Mouse (Mus musculus) kidney, postnatal 0 days (tissue): ENCODE measurements at regions not wholly inside any gene's neighbourhood (a gene's known extent, or its start where the extent isn't known, plus 50 kb on each side); places are given as distances from the start of the nearest gene placed in this dataset.

ENCODE experiments used
- ATAC-seq: fragments of 200-750 bp; cut with Nextera tagmentation; replicated peaks from 2 replicates; pipeline ENCODE4 v1.8.0; 2017; ENCODE audit warnings: low read depth, moderate number of reproducible peaks, moderate TSS enrichment, moderate library complexity; ENCODE audit not compliant: low FRiP score
- DNase-seq: peaks from one replicate; pipeline ENCODE4 v3.0.0-alpha.2; 2016; ENCODE audit warnings: low spot score
- H3K27ac ChIP-seq: fragments of 300-500 bp; sonication (generic); 2 replicates; pipeline ENCODE4 v1.5.1; 2014; ENCODE audit warnings: mild to moderate bottlenecking
- H3K27me3 ChIP-seq: fragments of 300-500 bp; sonication (generic); 2 replicates; pipeline ENCODE4 v1.6.1; 2014; ENCODE audit warnings: low read length, mixed read lengths; ENCODE audit not compliant: insufficient read depth
- H3K36me3 ChIP-seq: fragments of 300-500 bp; sonication (generic); 2 replicates; pipeline ENCODE4 v1.6.1; 2014; ENCODE audit warnings: low read length, mixed read lengths; ENCODE audit not compliant: insufficient read depth
- H3K4me1 ChIP-seq: fragments of 300-500 bp; sonication (generic); replicated peaks from 2 replicates; pipeline ENCODE4 v1.6.1; 2014; ENCODE audit warnings: antibody characterized with exemption, low read length, mixed read lengths; ENCODE audit not compliant: insufficient read depth
- H3K4me2 ChIP-seq: fragments of 300-500 bp; sonication (generic); 2 replicates; pipeline ENCODE4 v1.6.1; 2014; ENCODE audit warnings: mild to moderate bottlenecking, low read length, moderate library complexity, mixed read lengths
- H3K4me3 ChIP-seq: fragments of 300-500 bp; sonication (generic); replicated peaks from 2 replicates; pipeline ENCODE4 v1.5.1; 2014; ENCODE audit warnings: low read depth, low read length
- H3K9ac ChIP-seq: fragments of 300-500 bp; sonication (generic); 2 replicates; pipeline ENCODE4 v1.6.1; 2014; ENCODE audit warnings: low read depth, low read length
- H3K9me3 ChIP-seq: fragments of 300-500 bp; sonication (generic); replicated peaks from 2 replicates; pipeline ENCODE4 v1.6.1; 2016; ENCODE audit warnings: low read length, inconsistent platforms, mixed read lengths
- CTCF ChIP-seq: IDR thresholded peaks from 2 replicates; pipeline ENCODE4 v1.5.1; 2016; ENCODE audit warnings: antibody characterized with exemption, low read depth, mild to moderate bottlenecking, moderate library complexity
- WGBS: fragments of 180-500 bp; shearing (Covaris S2); extraction: QIAGEN DNeasy Blood & Tissue Kit; methylation state at CpG from one replicate; pipeline ENCODE4 v1.1.7; 2014; 5-methylcytosine and 5-hydroxymethylcytosine counted together

DNA sequence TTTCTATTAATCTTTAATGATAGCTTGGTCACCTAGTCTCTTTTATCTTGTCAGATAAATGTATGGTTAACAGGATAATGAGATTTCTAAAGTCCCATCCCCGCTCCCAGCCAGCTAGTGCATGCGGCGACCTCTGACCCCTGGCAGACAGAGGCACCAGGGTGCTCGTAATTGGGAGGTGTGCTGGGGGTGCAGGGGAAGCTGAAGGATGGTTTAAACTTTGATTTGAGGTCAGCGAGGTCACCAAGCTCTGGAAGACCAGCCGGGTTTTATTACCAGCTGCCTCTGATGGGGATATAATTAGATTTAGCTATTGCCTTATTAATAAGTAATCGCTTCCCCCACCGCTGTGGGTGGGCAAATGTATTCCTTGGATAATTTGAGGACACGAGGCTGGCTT lies 276.5 kb downstream of the Uaca start:
- no peak overlapping the region for H3K4me2 ChIP-seq
- no peak for ATAC-seq
- 0 out of 2 replicates have a peak, but pooled peaks cover 8% of the 10 kb centered on the region for H3K4me1 ChIP-seq
- TF ChIP-seq CTCF: no peak
- H3K4me3 ChIP-seq: no peak overlapping the region
- no peak overlapping the region for H3K9ac ChIP-seq
- DNase-seq: no peak
- H3K9me3 ChIP-seq: no peaks in the 10 kb centered on the region
- peaks cover 5% of the 10 kb centered on the region; the same call in 1 of the 2 replicates for H3K27me3 ChIP-seq
- 24% methylated on average over 9 of the region's 9 CpGs for WGBS
- no peaks in the 10 kb centered on the region for H3K36me3 ChIP-seq
- H3K27ac ChIP-seq: no peak overlapping the region

DNA sequence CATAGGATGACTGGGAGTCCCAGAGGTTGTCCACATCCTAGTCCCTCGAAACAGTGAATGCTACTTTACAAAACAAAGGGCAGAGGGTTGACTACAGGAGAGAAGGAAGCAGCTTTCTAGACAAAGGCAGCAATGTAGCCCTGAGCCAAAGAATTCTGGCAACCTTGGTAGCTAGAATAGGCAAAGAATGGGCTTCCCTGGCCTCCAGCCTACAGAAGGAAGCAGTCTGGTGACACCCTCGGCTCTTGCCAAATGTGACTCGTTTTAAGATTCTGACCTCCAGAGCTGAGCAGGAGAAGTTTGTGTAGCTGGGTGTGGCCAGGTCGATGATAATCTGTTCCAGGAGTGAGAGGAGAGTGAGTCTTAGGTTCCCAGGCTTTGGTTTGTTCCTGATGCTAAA lies 279.1 kb downstream of the Uaca start:
- H3K9ac ChIP-seq: no peak overlapping the region
- H3K4me1 ChIP-seq: 0 out of 2 replicates have a peak, but pooled peaks cover 8% of the 10 kb centered on the region
- H3K4me2 ChIP-seq: no peak overlapping the region
- H3K27ac ChIP-seq: no peak overlapping the region
- H3K4me3 ChIP-seq: no peak overlapping the region
- no peaks in the 10 kb centered on the region for H3K36me3 ChIP-seq
- no peak for DNase-seq
- no peaks in the 10 kb centered on the region for H3K9me3 ChIP-seq
- peaks cover 5% of the 10 kb centered on the region; the same call in 1 of the 2 replicates for H3K27me3 ChIP-seq
- no peak for TF ChIP-seq CTCF
- no peak for ATAC-seq
- WGBS: 48% methylated on average over 4 of the region's 4 CpGs

DNA sequence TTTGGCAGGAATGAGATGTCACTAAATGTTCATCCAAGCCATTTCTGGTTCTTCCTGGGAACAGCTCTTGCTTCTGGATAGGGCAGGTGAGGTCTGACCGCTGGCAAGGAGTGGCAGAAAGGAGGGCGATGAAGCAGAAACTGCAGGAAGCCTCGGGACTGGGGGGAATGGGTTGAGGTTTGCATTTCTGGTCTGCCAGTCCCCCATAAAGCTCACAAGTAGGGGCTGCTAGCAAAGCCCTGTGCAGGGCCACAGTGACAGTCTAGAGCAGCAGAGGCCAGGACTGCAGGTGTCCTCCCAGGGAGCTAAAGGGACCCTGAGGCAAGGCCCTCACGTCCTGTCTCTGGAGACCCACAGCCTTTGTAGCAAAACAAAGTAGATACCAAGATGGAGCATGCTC lies 280.7 kb downstream of the Uaca start:
- Histone ChIP-seq H3K36me3 (no peaks in the 10 kb centered on the region), H3K4me1 (0 out of 2 replicates have a peak, but pooled peaks cover 4% of the 10 kb centered on the region), H3K9ac (no peak overlapping the region), H3K4me3 (no peak overlapping the region), H3K9me3 (no peaks in the 10 kb centered on the region), H3K27ac (no peak overlapping the region), H3K27me3 (peaks cover 5% of the 10 kb centered on the region; the same call in 1 of the 2 replicates), H3K4me2 (no peak overlapping the region)
- no peak for DNase-seq
- WGBS: 63% methylated on average over 4 of the region's 4 CpGs
- ATAC-seq: no peak
- no peak for TF ChIP-seq CTCF

DNA sequence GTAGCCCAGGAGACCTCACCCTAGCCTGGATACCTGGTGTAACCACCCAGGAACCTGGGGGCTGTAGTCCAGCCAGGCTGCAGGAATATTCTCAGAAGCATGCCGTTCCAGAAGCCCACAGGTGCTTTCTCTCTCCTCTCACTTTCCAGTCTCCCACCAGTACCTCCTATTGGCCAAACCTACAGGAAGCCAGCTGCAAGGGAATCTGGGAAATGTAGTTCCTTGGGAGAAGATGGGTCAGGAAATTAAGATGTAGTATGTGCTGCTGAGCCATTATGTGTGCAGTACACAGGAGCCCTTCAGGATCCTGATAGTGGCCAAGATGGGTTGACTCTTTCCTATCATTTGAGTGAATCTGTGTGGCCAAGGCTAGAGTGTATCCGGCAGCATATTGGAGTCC lies 282.8 kb downstream of the Uaca start:
- 64% methylated on average over 2 of the region's 2 CpGs for WGBS
- no peaks in the 10 kb centered on the region for H3K4me1 ChIP-seq
- peak; percentile 28 for DNase-seq
- H3K4me3 ChIP-seq: no peak overlapping the region
- H3K4me2 ChIP-seq: no peak overlapping the region
- H3K9ac ChIP-seq: no peak overlapping the region
- no peak overlapping the region for H3K27ac ChIP-seq
- H3K9me3 ChIP-seq: no peaks in the 10 kb centered on the region
- TF ChIP-seq CTCF: no peak
- peaks cover 7% of the 10 kb centered on the region; the same call in 1 of the 2 replicates for H3K27me3 ChIP-seq
- H3K36me3 ChIP-seq: no peaks in the 10 kb centered on the region
- no peak for ATAC-seq

DNA sequence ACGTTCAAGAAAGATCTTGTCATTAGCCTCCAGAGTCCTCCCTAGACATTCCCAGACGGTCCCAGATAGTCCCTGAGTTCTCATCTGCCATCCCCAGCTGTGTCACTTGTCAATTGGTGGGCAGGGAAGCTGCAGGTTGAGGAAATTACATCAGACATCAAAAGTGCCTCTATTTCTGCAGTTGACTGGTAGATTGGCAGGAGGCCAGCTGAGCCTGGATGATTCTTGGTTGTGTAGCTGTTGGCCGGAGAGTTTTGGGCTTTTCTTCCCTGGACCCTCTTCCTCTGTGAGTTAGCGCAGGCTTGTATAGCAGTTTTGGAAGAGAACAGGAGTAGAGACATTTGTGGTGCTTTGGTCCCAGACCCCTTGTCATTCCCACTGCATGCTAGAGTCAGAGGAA lies 283.5 kb downstream of the Uaca start:
- no peak for TF ChIP-seq CTCF
- 80% methylated on average over 4 of the region's 4 CpGs for WGBS
- Histone ChIP-seq H3K27me3 (peaks cover 4% of the 10 kb centered on the region; the same call in 1 of the 2 replicates), H3K9me3 (no peaks in the 10 kb centered on the region), H3K36me3 (no peaks in the 10 kb centered on the region), H3K4me3 (no peak overlapping the region), H3K4me2 (no peak overlapping the region), H3K27ac (no peak overlapping the region), H3K4me1 (no peaks in the 10 kb centered on the region), H3K9ac (no peak overlapping the region)
- no peak for ATAC-seq
- no peak for DNase-seq

DNA sequence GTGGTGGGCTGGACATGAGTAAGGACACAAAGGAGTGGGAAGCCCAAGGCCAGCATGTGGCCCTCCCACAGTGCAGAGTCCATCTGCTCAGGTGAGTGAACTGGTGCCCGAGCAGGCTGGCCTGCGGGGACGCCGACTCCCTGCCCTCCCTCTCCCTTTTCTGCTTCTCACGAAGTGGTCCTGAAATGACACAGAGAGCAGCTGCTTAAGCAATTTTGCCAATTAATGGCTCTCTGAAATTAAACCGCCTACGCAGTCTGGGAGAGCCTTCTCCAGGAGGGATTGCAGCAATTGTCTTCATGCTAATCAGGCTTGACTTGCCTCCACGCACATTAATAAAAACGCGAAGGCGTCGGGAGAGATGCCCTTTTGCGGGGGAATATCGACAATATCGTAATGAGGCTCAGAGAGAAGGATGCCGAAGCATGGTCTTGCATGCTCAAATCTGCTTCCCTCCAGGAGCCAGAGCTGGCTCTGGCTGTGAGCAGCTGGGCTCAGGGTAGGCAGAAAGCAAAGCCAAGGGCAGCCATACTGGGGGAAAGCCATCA lies 287.2 kb downstream of the Uaca start:
- Histone ChIP-seq H3K4me3 (no peak overlapping the region), H3K36me3 (no peaks in the 10 kb centered on the region), H3K4me2 (no peak overlapping the region), H3K27me3 (0 out of 2 replicates have a peak, but pooled peaks cover 2% of the 10 kb centered on the region), H3K4me1 (no peaks in the 10 kb centered on the region), H3K9ac (no peak overlapping the region), H3K9me3 (no peaks in the 10 kb centered on the region), H3K27ac (no peak overlapping the region)
- no peak for DNase-seq
- WGBS: 66% methylated on average over 16 of the region's 16 CpGs
- no peak for ATAC-seq
- TF ChIP-seq CTCF: no peak
